In genomic region chr5:100040281-100040784, GRCm38 (mm10) we compare ENCODE assay signal across 8 mouse cellular contexts. TPM values are rescaled to one million over a fixed set of nuclear protein-coding genes. Genes with fewer than 3 reads are reported as not detected.
DNase-seq lines count a peak whose midpoint lies in the region; ATAC-seq and TF ChIP-seq lines count a peak whose summit lies in the region.

No protein-coding gene starts in this region.

- H3K4me1 ChIP-seq in heart, embryonic 10.5 days = peaks cover 24% of the 10 kb centered on the region
- H3K4me1 ChIP-seq in erythroblast, embryonic 14.5 days (ENCODE audit: control insufficient read depth) = peaks cover 56% of the 10 kb centered on the region
- H3K4me1 ChIP-seq in intestine, postnatal 0 days (replicated peaks; ENCODE audit: control insufficient read depth, insufficient read depth, low read length) = peaks cover 2% of the 10 kb centered on the region; the same call in 1 of the 2 replicates

- H3K9ac ChIP-seq in intestine, postnatal 0 days (ENCODE audit: low read depth, low read length) = peak overlapping the region; percentile 95

- ATAC-seq in intestine, postnatal 0 days = no peak
- ATAC-seq in megakaryocyte, adult 5-6 weeks (ENCODE audit: poor library complexity, severe bottlenecking) = peak; percentile 20

- DNase-seq in heart, embryonic 10.5 days (ENCODE audit: low spot score) = no peak
- no peak for DNase-seq in heart, postnatal 36 days
- DNase-seq in urinary bladder, postnatal 36 days (ENCODE audit: low spot score in 2 of 2) = peak; percentile 6 to 17
- DNase-seq in urinary bladder, postnatal 25 days (ENCODE audit: low spot score) = no peak
- no peak for DNase-seq in retina, embryonic 14.5 days (ENCODE audit: low spot score)

- H3K27me3 ChIP-seq in heart, embryonic 10.5 days (ENCODE audit: insufficient read depth, poor library complexity, severe bottlenecking) = no peaks in the 10 kb centered on the region
- H3K27me3 ChIP-seq in erythroblast, embryonic 14.5 days (ENCODE audit: control insufficient read depth) = no peaks in the 10 kb centered on the region
- H3K27me3 ChIP-seq in intestine, postnatal 0 days (replicated peaks; ENCODE audit: control insufficient read depth, insufficient read depth, low read length) = no peaks in the 10 kb centered on the region

- WGBS in heart, embryonic 10.5 days = under 1% methylated on average over 19 of the region's 19 CpGs
- WGBS in intestine, postnatal 0 days = 2% methylated on average over 19 of the region's 19 CpGs

- H3K27ac ChIP-seq in heart, embryonic 10.5 days = peak overlapping the region; percentile 99
- H3K27ac ChIP-seq in intestine, postnatal 0 days (ENCODE audit: low read depth, low read length) = peak overlapping the region; percentile 95

- no peak; the same call in 1 of the 2 replicates for TF ChIP-seq CTCF in intestine, postnatal 0 days (IDR thresholded peaks at IDR 0.05; ENCODE audit: low read depth)

- H3K4me2 ChIP-seq in intestine, postnatal 0 days (replicated peaks; ENCODE audit: low read depth) = peak overlapping the region; percentile 99

- H3K36me3 ChIP-seq in heart, embryonic 10.5 days = peaks cover 34% of the 10 kb centered on the region
- H3K36me3 ChIP-seq in erythroblast, embryonic 14.5 days (ENCODE audit: control insufficient read depth) = peaks cover 32% of the 10 kb centered on the region
- peaks cover 4% of the 10 kb centered on the region; the same call in 1 of the 2 replicates for H3K36me3 ChIP-seq in intestine, postnatal 0 days (ENCODE audit: control insufficient read depth, insufficient read depth)

- intact Hi-C loops in heart, postnatal 36 days (cut with DNase I) = no loop called here

- peak overlapping the region; percentile 98 for H3K4me3 ChIP-seq in heart, embryonic 10.5 days
- peak overlapping the region; percentile 100 for H3K4me3 ChIP-seq in erythroblast, embryonic 14.5 days (replicated peaks)
- H3K4me3 ChIP-seq in intestine, postnatal 0 days (ENCODE audit: low read depth, low read length) = peak overlapping the region; percentile 99

- no peaks in the 10 kb centered on the region for H3K9me3 ChIP-seq in heart, embryonic 10.5 days
- H3K9me3 ChIP-seq in erythroblast, embryonic 14.5 days (ENCODE audit: control insufficient read depth, low read length) = no peaks in the 10 kb centered on the region
- H3K9me3 ChIP-seq in intestine, postnatal 0 days (ENCODE audit: control insufficient read depth) = no peaks in the 10 kb centered on the region

RNA-seq across cellular contexts. Expression of gene Enoph1, which starts 0.5 kb away (rescaled TPM):
- 34.1 and 46.5 TPM in 2 replicates for polyA plus RNA-seq in heart, embryonic 10.5 days (2016; fragmentation: Nextera tagmentation; extraction: Ambion mirVana)
- 1 to 10 TPM; 6.5 to 8.6 TPM for total RNA-seq in heart, postnatal 36 days (2021)
- 0.43 and 0.55 TPM in 2 replicates for polyA plus RNA-seq in erythroblast, embryonic 14.5 days (2012)
- polyA plus RNA-seq in intestine, postnatal 0 days (2015; fragmentation: Nextera tagmentation; extraction: Ambion mirVana) = 26.6 TPM in 2 replicates
- 32.5 and 35.1 TPM in 2 replicates for total RNA-seq in megakaryocyte, adult 5-6 weeks (2015)
- 35.4 and 36.5 TPM in 2 replicates for total RNA-seq in megakaryocyte, adult 5-6 weeks (2017)

RNA-seq across cellular contexts. Expression of gene Hnrnpdl, which starts 0.9 kb away (rescaled TPM):
- polyA plus RNA-seq in heart, embryonic 10.5 days (2016; fragmentation: Nextera tagmentation; extraction: Ambion mirVana) = 116 and 157 TPM in 2 replicates
- 10 to 100 TPM; 60.2 to 70.6 TPM for total RNA-seq in heart, postnatal 36 days (2021)
- polyA plus RNA-seq in erythroblast, embryonic 14.5 days (2012) = 12.5 and 13.3 TPM in 2 replicates
- polyA plus RNA-seq in intestine, postnatal 0 days (2015; fragmentation: Nextera tagmentation; extraction: Ambion mirVana) = 61.6 and 63.2 TPM in 2 replicates
- total RNA-seq in megakaryocyte, adult 5-6 weeks (2015) = 196 and 214 TPM in 2 replicates
- total RNA-seq in megakaryocyte, adult 5-6 weeks (2017) = 356 and 360 TPM in 2 replicates

Comparison
In these comparisons a context has a peak if more than half of its experiments do, and no peak if none do; other contexts are left out.
1. DNase-seq: peak in urinary bladder, postnatal 36 days (2 of 2); none in heart, embryonic 10.5 days (single experiment), heart, postnatal 36 days (0 of 2), urinary bladder, postnatal 25 days (single experiment) and retina, embryonic 14.5 days (single experiment).
2. RNA of gene Enoph1, which starts 0.5 kb away (polyA plus RNA-seq): 34.1 to 46.5 TPM in heart, embryonic 10.5 days and 26.6 TPM in intestine, postnatal 0 days; 0.43 to 0.55 TPM in erythroblast, embryonic 14.5 days; every median in the first group is over 10 times any median in the second.
3. Peak in every context shown above with its lines, with median percentiles within 50 percentile points of each other: H3K4me3 ChIP-seq.